Mouse (Mus musculus) E14TG2a.4 (cell line): ENCODE measurements around the gene Khsrp.

Source experiments
- CTCF ChIP-seq: conservative IDR thresholded peaks from 2 replicates; pipeline ENCODE4 v1.5.1; 2014; ENCODE audit warnings: low read length
- POU5F1 ChIP-seq: IDR thresholded peaks from 2 replicates; pipeline ENCODE4 v1.6.1; 2014; ENCODE audit warnings: low read length, borderline replicate concordance

GRCm38 (mm10) chr17:57048816-57049215, 17.5 kb upstream of the Khsrp start:
- no peak for TF ChIP-seq CTCF
- no peak for TF ChIP-seq POU5F1
